Mouse (Mus musculus) limb, embryonic 11.5 days (tissue): ENCODE measurements around the gene Adal. TPM values are rescaled to one million over a fixed set of nuclear protein-coding genes. Genes with fewer than 3 reads are reported as not detected.

Experiments
- ATAC-seq: fragments of 200-750 bp; cut with Nextera tagmentation; 2 replicates; pipeline ENCODE4 v1.8.0; 2017; ENCODE audit warnings: low read depth; ENCODE audit not compliant: insufficient number of reproducible peaks, low FRiP score, low TSS enrichment
- DNase-seq: peaks from one replicate; pipeline ENCODE4 v3.0.0-alpha.2; 2015; ENCODE audit warnings: low spot score
- H3K27ac ChIP-seq: fragments of 300-500 bp; sonication (generic); replicated peaks from 2 replicates; pipeline ENCODE4 v1.5.1; 2014; ENCODE audit warnings: low read depth, mild to moderate bottlenecking, low read length
- H3K27me3 ChIP-seq: fragments of 300-500 bp; sonication (generic); 2 replicates; pipeline ENCODE4 v1.6.1; 2014; ENCODE audit warnings: mild to moderate bottlenecking, low read length, mixed read lengths; ENCODE audit not compliant: control insufficient read depth, insufficient read depth
- H3K36me3 ChIP-seq: fragments of 300-500 bp; sonication (generic); 2 replicates; pipeline ENCODE4 v1.6.1; 2014; ENCODE audit warnings: mild to moderate bottlenecking, low read length, moderate library complexity, mixed read lengths; ENCODE audit not compliant: control insufficient read depth, insufficient read depth
- H3K4me1 ChIP-seq: fragments of 300-500 bp; sonication (generic); 2 replicates; pipeline ENCODE4 v1.6.1; 2014; ENCODE audit warnings: low read length, mixed read lengths; ENCODE audit not compliant: control insufficient read depth, insufficient read depth
- H3K4me2 ChIP-seq: fragments of 300-500 bp; sonication (generic); 2 replicates; pipeline ENCODE4 v1.6.1; 2014; ENCODE audit warnings: low read depth, mild to moderate bottlenecking, moderate library complexity; ENCODE audit not compliant: severe bottlenecking
- H3K4me3 ChIP-seq: fragments of 300-500 bp; sonication (generic); 2 replicates; pipeline ENCODE4 v1.5.1; 2014; ENCODE audit warnings: low read depth, low read length
- H3K9ac ChIP-seq: fragments of 300-500 bp; sonication (generic); 2 replicates; pipeline ENCODE4 v1.6.1; 2014; ENCODE audit warnings: mild to moderate bottlenecking, low read length
- H3K9me3 ChIP-seq: fragments of 300-500 bp; sonication (generic); 2 replicates; pipeline ENCODE4 v1.6.1; 2016; ENCODE audit warnings: low read length; ENCODE audit not compliant: control insufficient read depth
- WGBS: fragments of 180-500 bp; shearing (Covaris S2); extraction: QIAGEN DNeasy Blood & Tissue Kit; methylation state at CpG from one replicate; pipeline ENCODE4 v1.1.7; 2014; 5-methylcytosine and 5-hydroxymethylcytosine counted together
- polyA plus RNA-seq: library from polyadenylated mRNA; unstranded; fragments of >200 nt; fragmentation: Nextera tagmentation; extraction: Ambion mirVana; gene quantifications from 2 replicates; pipeline ENCODE4 v1.2.1, GENCODE M21; 2014

Adal gene
- polyA plus RNA-seq, 1 experiment from 2014 or later, result 24.6 TPM

DNA sequence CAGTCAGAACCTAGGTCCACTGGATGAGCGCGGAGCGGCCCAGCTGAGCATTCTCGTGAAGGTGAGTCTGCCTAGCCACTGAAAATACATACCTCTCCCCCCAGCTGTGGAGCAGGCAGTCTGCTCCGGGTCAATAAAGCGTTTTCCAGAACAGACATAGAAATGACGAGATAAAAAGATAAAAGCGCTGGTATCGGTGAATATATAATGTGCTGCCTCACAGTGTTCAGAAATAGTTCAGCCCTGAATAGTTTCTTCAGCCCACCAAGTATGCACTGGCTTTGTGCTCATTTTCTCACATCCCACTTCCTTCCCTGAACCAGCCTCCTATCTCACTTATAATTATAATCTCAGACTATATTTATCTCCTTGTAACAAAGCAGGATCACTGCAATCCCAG is 55.2 kb downstream of the Adal start:
- 95% methylated on average over 9 of the region's 9 CpGs for WGBS
- Histone ChIP-seq H3K36me3 (peaks cover 35% of the 10 kb centered on the region), H3K4me3 (no peak overlapping the region), H3K9me3 (no peaks in the 10 kb centered on the region), H3K27me3 (no peaks in the 10 kb centered on the region), H3K27ac (no peak overlapping the region), H3K4me2 (no peak overlapping the region), H3K4me1 (no peaks in the 10 kb centered on the region), H3K9ac (no peak overlapping the region)
- no peak for DNase-seq
- ATAC-seq, result no peak

DNA sequence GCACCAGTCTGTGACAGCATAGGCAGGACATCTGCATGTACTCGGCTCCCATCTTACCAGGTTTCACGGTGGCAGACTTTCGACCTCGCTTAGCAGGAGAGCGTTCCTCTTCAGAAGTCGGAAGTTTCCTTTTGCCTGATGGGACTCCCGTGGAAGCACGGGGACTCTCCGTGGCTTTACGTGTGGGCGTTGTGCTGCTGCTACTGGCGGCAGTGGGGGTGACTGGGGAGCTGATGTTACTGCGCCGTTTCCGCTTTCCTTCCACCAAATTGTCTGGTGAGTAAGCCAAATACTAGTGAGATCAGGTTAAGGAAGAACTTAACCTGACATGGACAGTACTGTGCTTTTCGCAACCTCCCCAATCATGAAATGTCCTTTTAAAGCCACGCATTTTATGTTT is 64.0 kb downstream of the Adal start:
- Histone ChIP-seq H3K27ac (no peak overlapping the region), H3K9ac (no peak overlapping the region), H3K27me3 (no peaks in the 10 kb centered on the region), H3K4me1 (no peaks in the 10 kb centered on the region), H3K4me2 (no peak overlapping the region), H3K9me3 (no peaks in the 10 kb centered on the region), H3K36me3 (peaks cover 14% of the 10 kb centered on the region), H3K4me3 (no peak overlapping the region)
- 95% methylated on average over 17 of the region's 17 CpGs for WGBS
- no peak for DNase-seq
- no peak for ATAC-seq

Other genes with a start within 250 kb of the Adal start
- gene Ubr1, start 169.7 kb upstream of the Adal start, polyA plus RNA-seq, result 23.2 and 27.7 TPM in 2 replicates
- 0.93 and 1.9 TPM in 2 replicates for gene Tmem62, start 163.4 kb upstream of the Adal start, polyA plus RNA-seq
- gene Ccndbp1, start 132.0 kb upstream of the Adal start, polyA plus RNA-seq, result 32.7 and 36.6 TPM in 2 replicates
- gene Epb42, start 103.4 kb upstream of the Adal start, polyA plus RNA-seq, result 3.0 and 4.8 TPM in 2 replicates
- gene Tgm5, start 54.6 kb upstream of the Adal start, polyA plus RNA-seq, result not detected in 2 replicates
- gene Tgm7, start 30.6 kb upstream of the Adal start, polyA plus RNA-seq, result not detected in 2 replicates
- gene Lcmt2, start 225 bp downstream of the Adal start, polyA plus RNA-seq, result 19.6 and 22.6 TPM in 2 replicates
- 67.2 and 72.9 TPM in 2 replicates for gene Tubgcp4, start 30.2 kb downstream of the Adal start, polyA plus RNA-seq
- 11.7 and 12.6 TPM in 2 replicates for gene Zscan29, start 30.7 kb downstream of the Adal start, polyA plus RNA-seq
- gene Trp53bp1, start 131.0 kb downstream of the Adal start, polyA plus RNA-seq, result 104 TPM in 2 replicates
- 2.9 and 3.6 TPM in 2 replicates for gene Map1a, start 149.2 kb downstream of the Adal start, polyA plus RNA-seq
- gene Ppip5k1, start 215.0 kb downstream of the Adal start, polyA plus RNA-seq, result 8.5 and 8.6 TPM in 2 replicates
- 2.0 and 2.1 TPM in 2 replicates for gene Ckmt1, start 217.3 kb downstream of the Adal start, polyA plus RNA-seq
- not detected in 2 replicates for gene Strc, start 246.7 kb downstream of the Adal start, polyA plus RNA-seq